Mouse (Mus musculus) heart, embryonic 16.5 days (tissue): ENCODE data around the gene Kbtbd4. TPM values are rescaled to one million over a fixed set of nuclear protein-coding genes. Genes with fewer than 3 reads are reported as not detected.

Experiments
- ATAC-seq: fragments of 200-750 bp; cut with Nextera tagmentation; replicated peaks from 2 replicates; pipeline ENCODE4 v1.8.0; 2017; ENCODE audit warnings: moderate number of reproducible peaks; ENCODE audit not compliant: insufficient read depth, low FRiP score; ENCODE audit errors: extremely low read depth
- H3K27ac ChIP-seq: fragments of 300-500 bp; sonication (generic); 2 replicates; pipeline ENCODE4 v1.5.1; 2014; ENCODE audit warnings: mild to moderate bottlenecking, low read length, control low read depth, moderate library complexity
- H3K27me3 ChIP-seq: fragments of 300-500 bp; sonication (generic); 2 replicates; pipeline ENCODE4 v1.6.1; 2014; ENCODE audit warnings: low read length, mixed read lengths; ENCODE audit not compliant: control insufficient read depth, insufficient read depth
- H3K36me3 ChIP-seq: fragments of 300-500 bp; sonication (generic); 2 replicates; pipeline ENCODE4 v1.6.1; 2014; ENCODE audit not compliant: control insufficient read depth, insufficient read depth
- H3K4me1 ChIP-seq: fragments of 300-500 bp; sonication (generic); 2 replicates; pipeline ENCODE4 v1.6.1; 2014; ENCODE audit warnings: low read length, mixed read lengths; ENCODE audit not compliant: control insufficient read depth, insufficient read depth
- H3K4me2 ChIP-seq: fragments of 300-500 bp; sonication (generic); 2 replicates; pipeline ENCODE4 v1.6.1; 2014; ENCODE audit warnings: low read depth, mild to moderate bottlenecking, control low read depth, low read length
- H3K4me3 ChIP-seq: fragments of 300-500 bp; sonication (generic); 2 replicates; pipeline ENCODE4 v1.5.1; 2014; ENCODE audit warnings: mild to moderate bottlenecking, control low read depth, low read length
- H3K9ac ChIP-seq: fragments of 300-500 bp; sonication (generic); 2 replicates; pipeline ENCODE4 v1.6.1; 2014; ENCODE audit warnings: low read length, control low read depth
- H3K9me3 ChIP-seq: fragments of 300-500 bp; sonication (generic); replicated peaks from 2 replicates; pipeline ENCODE4 v1.6.1; 2016; ENCODE audit warnings: low read length; ENCODE audit not compliant: control insufficient read depth
- WGBS: fragments of 180-500 bp; shearing (Covaris S2); extraction: QIAGEN DNeasy Blood & Tissue Kit; methylation state at CpG from one replicate; pipeline ENCODE4 v1.1.7; 2014; 5-methylcytosine and 5-hydroxymethylcytosine counted together
- polyA plus RNA-seq: library from polyadenylated mRNA; unstranded; fragments of >200 nt; fragmentation: Nextera tagmentation; extraction: Ambion mirVana; gene quantifications from 2 replicates; pipeline ENCODE4 v1.2.1, GENCODE M21; 2015

Gene Kbtbd4
- polyA plus RNA-seq, 1 experiment from 2014 or later = 29.1 TPM

GRCm38 (mm10) chr2:90958856-90959255 lies 54.3 kb downstream of the Kbtbd4 start:
- no peak overlapping the region for H3K9ac ChIP-seq
- ATAC-seq = no peak
- no peak overlapping the region for H3K27ac ChIP-seq
- WGBS = 82% methylated on average over 3 of the region's 3 CpGs
- no peak overlapping the region for H3K4me2 ChIP-seq
- peaks cover 10% of the 10 kb centered on the region for H3K4me1 ChIP-seq
- no peaks in the 10 kb centered on the region for H3K36me3 ChIP-seq
- H3K27me3 ChIP-seq = no peaks in the 10 kb centered on the region
- no peaks in the 10 kb centered on the region for H3K9me3 ChIP-seq
- no peak overlapping the region for H3K4me3 ChIP-seq

DNA sequence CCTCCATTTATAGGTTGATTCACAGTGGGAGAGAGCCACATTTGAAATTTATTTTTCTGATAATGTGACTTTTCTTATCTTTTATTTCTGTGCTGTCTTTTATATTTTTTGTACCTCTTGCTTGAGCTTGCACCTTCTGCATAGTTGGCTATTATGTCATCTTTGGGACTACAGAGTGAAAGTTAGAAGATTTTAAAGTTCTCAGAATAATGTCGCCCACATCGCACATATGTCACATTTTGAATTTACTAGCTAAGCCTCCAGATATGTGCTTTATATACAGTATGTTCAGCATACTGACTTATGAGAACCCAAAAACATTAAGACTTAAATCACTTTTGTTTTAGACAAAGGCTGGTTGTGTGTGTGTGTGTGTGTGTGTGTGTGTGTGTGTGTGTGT lies 55.5 kb downstream of the Kbtbd4 start:
- Histone ChIP-seq H3K4me2 (no peak overlapping the region), H3K9ac (no peak overlapping the region), H3K27me3 (no peaks in the 10 kb centered on the region), H3K4me3 (no peak overlapping the region), H3K9me3 (no peaks in the 10 kb centered on the region), H3K27ac (no peak overlapping the region), H3K4me1 (peaks cover 17% of the 10 kb centered on the region), H3K36me3 (no peaks in the 10 kb centered on the region)
- WGBS = 97% methylated on average over 2 of the region's 2 CpGs
- no peak for ATAC-seq

Other genes with a start within 250 kb of the Kbtbd4 start
- 22.3 and 26.3 TPM in 2 replicates for gene Nup160, start 227.5 kb upstream of the Kbtbd4 start, polyA plus RNA-seq
- gene Fnbp4, start 159.4 kb upstream of the Kbtbd4 start, polyA plus RNA-seq = 50.2 and 54.1 TPM in 2 replicates
- 1.6 and 1.9 TPM in 2 replicates for gene Agbl2, start 122.0 kb upstream of the Kbtbd4 start, polyA plus RNA-seq
- gene Mtch2, start 57.6 kb upstream of the Kbtbd4 start, polyA plus RNA-seq = 259 and 270 TPM in 2 replicates
- gene C1qtnf4, start 18.9 kb upstream of the Kbtbd4 start, polyA plus RNA-seq = 10.8 and 11.2 TPM in 2 replicates
- gene Ndufs3, start 87 bp downstream of the Kbtbd4 start, polyA plus RNA-seq = 414 and 420 TPM in 2 replicates
- gene Celf1, start 35.6 kb downstream of the Kbtbd4 start, polyA plus RNA-seq = 100 and 108 TPM in 2 replicates
- 40.9 and 43.4 TPM in 2 replicates for gene Rapsn, start 130.9 kb downstream of the Kbtbd4 start, polyA plus RNA-seq
- gene Psmc3, start 149.3 kb downstream of the Kbtbd4 start, polyA plus RNA-seq = 239 and 255 TPM in 2 replicates
- gene Slc39a13, start 165.7 kb downstream of the Kbtbd4 start, polyA plus RNA-seq = 56.9 and 61.3 TPM in 2 replicates
- gene Spi1, start 177.7 kb downstream of the Kbtbd4 start, polyA plus RNA-seq = 3.6 and 5.2 TPM in 2 replicates
- 1,022 and 1,203 TPM in 2 replicates for gene Mybpc3, start 213.4 kb downstream of the Kbtbd4 start, polyA plus RNA-seq